Mouse (Mus musculus): ENCODE measurements around the gene Ttll11. TPM values are rescaled to one million over a fixed set of nuclear protein-coding genes. Genes with fewer than 3 reads are reported as not detected.

The Ttll11 gene
- polyA plus RNA-seq, 1 experiment: 0.91 TPM

DNA sequence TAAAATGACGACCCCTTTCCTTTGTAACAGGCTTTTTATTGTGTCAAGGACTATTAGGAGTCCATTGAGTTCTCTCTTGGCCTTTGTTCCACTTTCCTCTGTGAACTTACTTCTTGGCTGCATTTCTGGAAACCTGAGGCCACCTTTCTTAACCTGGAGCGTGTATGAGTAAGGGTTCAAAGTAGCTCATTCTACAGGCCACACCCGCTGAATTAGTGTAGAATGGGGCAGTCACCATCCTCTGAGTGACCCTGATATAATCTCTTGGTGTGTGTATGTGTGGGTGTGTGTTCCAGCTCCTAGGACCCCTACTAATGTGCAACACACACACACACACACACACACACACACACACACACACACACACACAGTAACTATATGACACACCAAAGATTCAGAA lies 89.1 kb downstream of the Ttll11 start:
- 37% methylated on average over 3 of the region's 3 CpGs for WGBS
- Histone ChIP-seq H3K36me3 (ENCODE audit: control insufficient read depth, insufficient read depth, low read length) (no peaks in the 10 kb centered on the region), H3K4me1 (ENCODE audit: control insufficient read depth, insufficient read depth, insufficient read length, low read length) (peaks cover 10% of the 10 kb centered on the region), H3K4me3 (ENCODE audit: low read depth, low read length) (no peak overlapping the region), H3K27me3 (ENCODE audit: control insufficient read depth, insufficient read depth, low read length) (no peaks in the 10 kb centered on the region), H3K27ac (ENCODE audit: insufficient read depth, low read depth, low read length) (peak overlapping the region; percentile 37; the same call in 1 of the 2 replicates)
- TF ChIP-seq POLR2A (IDR thresholded peaks at IDR 0.05; ENCODE audit: low read depth, low read length): no peak
- no peak for TF ChIP-seq CTCF (IDR thresholded peaks at IDR 0.05; ENCODE audit: extremely low read depth, insufficient read length, insufficient replicate concordance, low read depth, low read length)

DNA sequence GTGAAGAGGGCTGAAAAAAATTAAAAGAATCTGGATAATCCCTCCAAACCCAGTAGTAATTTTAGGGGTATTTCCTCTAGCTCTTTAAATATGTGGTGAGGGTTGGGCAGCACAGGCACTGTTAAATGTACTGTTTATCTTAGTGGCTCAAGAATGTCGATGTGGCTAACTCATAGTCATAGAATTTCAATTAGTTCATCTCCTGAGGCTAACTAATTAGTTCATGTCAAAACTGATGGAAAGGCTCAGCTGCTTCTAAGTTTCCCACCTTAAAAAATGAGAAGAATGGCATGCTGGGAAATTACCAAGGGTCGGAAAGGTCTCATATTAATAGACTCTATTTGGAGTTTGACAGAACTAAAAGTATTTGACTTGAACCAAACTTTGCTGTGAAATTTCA lies 89.9 kb downstream of the Ttll11 start:
- no peak for TF ChIP-seq CTCF (IDR thresholded peaks at IDR 0.05; ENCODE audit: extremely low read depth, insufficient read length, insufficient replicate concordance, low read depth, low read length)
- TF ChIP-seq POLR2A (IDR thresholded peaks at IDR 0.05; ENCODE audit: low read depth, low read length): no peak
- Histone ChIP-seq H3K27me3 (ENCODE audit: control insufficient read depth, insufficient read depth, low read length) (no peaks in the 10 kb centered on the region), H3K4me3 (ENCODE audit: low read depth, low read length) (no peak overlapping the region), H3K4me1 (ENCODE audit: control insufficient read depth, insufficient read depth, insufficient read length, low read length) (peaks cover 10% of the 10 kb centered on the region), H3K36me3 (ENCODE audit: control insufficient read depth, insufficient read depth, low read length) (no peaks in the 10 kb centered on the region), H3K27ac (ENCODE audit: insufficient read depth, low read depth, low read length) (no peak overlapping the region)
- WGBS: 73% methylated on average over 2 of the region's 2 CpGs

DNA sequence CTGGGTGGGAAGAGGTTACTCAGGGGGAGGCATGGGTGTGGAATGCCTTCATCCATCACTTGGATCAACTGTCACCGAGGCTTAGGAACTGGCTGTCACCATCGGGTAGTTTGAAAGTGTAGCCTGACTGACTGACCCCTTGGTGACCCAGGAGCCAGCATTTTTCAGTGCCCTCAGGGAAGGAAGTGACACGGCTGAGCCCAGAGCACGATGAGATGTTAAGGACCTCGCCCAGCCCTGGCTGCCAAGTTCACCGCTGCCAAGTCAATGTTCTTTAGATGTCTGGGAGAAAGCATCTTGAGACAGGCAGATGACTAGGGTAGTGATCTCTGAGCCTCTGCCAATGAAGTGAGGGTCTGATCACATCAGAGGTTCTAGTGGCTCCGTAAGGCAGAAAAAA lies 95.4 kb downstream of the Ttll11 start:
- TF ChIP-seq POLR2A (IDR thresholded peaks at IDR 0.05; ENCODE audit: low read depth, low read length): no peak
- no peak for TF ChIP-seq CTCF (IDR thresholded peaks at IDR 0.05; ENCODE audit: extremely low read depth, insufficient read length, insufficient replicate concordance, low read depth, low read length)
- Histone ChIP-seq H3K27me3 (ENCODE audit: control insufficient read depth, insufficient read depth, low read length) (no peaks in the 10 kb centered on the region), H3K4me3 (ENCODE audit: low read depth, low read length) (no peak overlapping the region), H3K4me1 (ENCODE audit: control insufficient read depth, insufficient read depth, insufficient read length, low read length) (no peaks in the 10 kb centered on the region), H3K27ac (ENCODE audit: insufficient read depth, low read depth, low read length) (no peak overlapping the region), H3K36me3 (ENCODE audit: control insufficient read depth, insufficient read depth, low read length) (no peaks in the 10 kb centered on the region)
- 31% methylated on average over 7 of the region's 7 CpGs for WGBS

DNA sequence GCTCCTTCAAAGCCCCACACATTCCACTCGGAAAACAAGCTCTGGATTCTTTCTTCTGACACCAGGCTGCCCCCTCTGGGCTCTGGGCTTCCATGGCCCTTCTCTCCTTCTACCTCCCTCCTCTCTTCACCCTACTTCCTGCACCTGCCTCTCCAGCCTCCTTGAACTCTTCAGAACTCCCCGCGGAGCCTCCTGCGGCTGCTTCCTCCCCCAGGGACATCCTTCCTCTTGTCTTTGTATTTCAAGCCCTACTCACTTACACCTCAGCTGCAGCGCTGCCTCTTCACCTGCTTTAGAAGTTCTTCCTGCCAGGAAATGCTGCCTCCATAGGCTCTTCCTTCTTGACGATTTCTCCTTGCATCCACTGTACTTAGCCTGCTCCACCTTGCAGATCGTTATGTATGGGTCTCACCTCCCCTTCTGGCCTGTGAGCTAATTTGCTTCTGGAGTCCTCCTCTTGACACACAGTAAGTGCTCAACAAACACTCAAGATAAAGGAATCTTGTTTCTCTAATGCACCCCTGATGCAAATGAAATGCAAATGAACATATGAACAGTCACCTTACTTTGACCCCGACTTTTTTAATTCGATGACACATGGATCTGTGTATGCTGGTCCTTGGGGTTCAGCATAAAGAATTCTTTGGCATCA lies 97.3 kb downstream of the Ttll11 start:
- Histone ChIP-seq H3K27ac (ENCODE audit: insufficient read depth, low read depth, low read length) (no peak overlapping the region), H3K36me3 (ENCODE audit: control insufficient read depth, insufficient read depth, low read length) (no peaks in the 10 kb centered on the region), H3K4me1 (ENCODE audit: control insufficient read depth, insufficient read depth, insufficient read length, low read length) (no peaks in the 10 kb centered on the region), H3K4me3 (ENCODE audit: low read depth, low read length) (no peak overlapping the region), H3K27me3 (ENCODE audit: control insufficient read depth, insufficient read depth, low read length) (no peaks in the 10 kb centered on the region)
- TF ChIP-seq CTCF (IDR thresholded peaks at IDR 0.05; ENCODE audit: extremely low read depth, insufficient read length, insufficient replicate concordance, low read depth, low read length) (no peak), POLR2A (IDR thresholded peaks at IDR 0.05; ENCODE audit: low read depth, low read length) (no peak)
- WGBS: 46% methylated on average over 9 of the region's 9 CpGs

DNA sequence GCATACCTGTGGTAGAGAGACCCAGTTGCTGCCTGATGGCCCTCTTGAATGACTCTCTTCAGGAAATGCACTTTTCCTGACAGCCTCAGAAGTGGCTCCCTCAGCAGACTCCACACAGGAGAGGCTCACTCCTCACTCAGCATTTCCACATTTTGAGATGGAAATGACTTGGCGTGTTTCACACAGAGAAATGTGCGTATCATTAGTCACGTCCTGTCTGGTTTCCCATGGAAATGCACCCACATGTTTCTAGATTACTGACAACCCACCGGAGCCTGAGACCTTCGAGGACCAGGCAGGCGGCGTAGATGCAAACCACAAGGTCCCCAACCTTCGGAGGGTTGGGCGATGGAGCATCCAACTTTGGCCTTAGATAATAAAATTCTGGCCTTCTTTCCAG lies 97.8 kb downstream of the Ttll11 start:
- H3K27ac ChIP-seq (ENCODE audit: insufficient read depth, low read depth, low read length): no peak overlapping the region
- no peaks in the 10 kb centered on the region for H3K36me3 ChIP-seq (ENCODE audit: control insufficient read depth, insufficient read depth, low read length)

DNA sequence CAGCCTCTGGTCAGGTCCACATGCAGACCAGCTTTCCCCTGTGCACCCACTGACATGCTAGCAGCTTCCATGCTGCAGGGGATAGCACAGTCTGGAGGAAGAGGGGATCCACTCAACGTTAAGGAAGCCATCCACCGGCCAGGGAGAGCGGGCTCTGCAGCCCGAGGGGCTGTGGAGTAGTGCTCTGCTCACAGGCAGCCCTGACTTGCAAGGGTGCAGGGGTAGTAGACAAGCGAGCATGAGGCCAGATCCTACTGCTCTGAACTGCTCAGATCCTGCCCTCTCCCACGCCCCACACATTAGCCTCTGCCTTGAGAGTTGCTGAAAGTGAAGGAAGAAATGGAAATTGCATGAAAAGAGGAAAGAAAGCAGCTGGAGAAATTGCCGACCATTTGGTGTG lies 99.4 kb downstream of the Ttll11 start:
- WGBS: 70% methylated on average over 7 of the region's 7 CpGs
- TF ChIP-seq CTCF (IDR thresholded peaks at IDR 0.05; ENCODE audit: extremely low read depth, insufficient read length, insufficient replicate concordance, low read depth, low read length) (no peak), POLR2A (IDR thresholded peaks at IDR 0.05; ENCODE audit: low read depth, low read length) (no peak)
- H3K27ac ChIP-seq (ENCODE audit: insufficient read depth, low read depth, low read length): peak overlapping the region; percentile 2; the same call in 1 of the 2 replicates
- H3K4me3 ChIP-seq (ENCODE audit: low read depth, low read length): no peak overlapping the region
- no peaks in the 10 kb centered on the region for H3K36me3 ChIP-seq (ENCODE audit: control insufficient read depth, insufficient read depth, low read length)
- no peaks in the 10 kb centered on the region for H3K4me1 ChIP-seq (ENCODE audit: control insufficient read depth, insufficient read depth, insufficient read length, low read length)
- H3K27me3 ChIP-seq (ENCODE audit: control insufficient read depth, insufficient read depth, low read length): no peaks in the 10 kb centered on the region

More for the DNA sequence above, 97.8 kb downstream of the Ttll11 start:
- Histone ChIP-seq H3K27me3 (ENCODE audit: control insufficient read depth, insufficient read depth, low read length) (no peaks in the 10 kb centered on the region), H3K4me3 (ENCODE audit: low read depth, low read length) (no peak overlapping the region), H3K4me1 (ENCODE audit: control insufficient read depth, insufficient read depth, insufficient read length, low read length) (no peaks in the 10 kb centered on the region)
- WGBS: 81% methylated on average over 9 of the region's 9 CpGs
- TF ChIP-seq POLR2A (IDR thresholded peaks at IDR 0.05; ENCODE audit: low read depth, low read length) (no peak), CTCF (IDR thresholded peaks at IDR 0.05; ENCODE audit: extremely low read depth, insufficient read length, insufficient replicate concordance, low read depth, low read length) (no peak)

DNA sequence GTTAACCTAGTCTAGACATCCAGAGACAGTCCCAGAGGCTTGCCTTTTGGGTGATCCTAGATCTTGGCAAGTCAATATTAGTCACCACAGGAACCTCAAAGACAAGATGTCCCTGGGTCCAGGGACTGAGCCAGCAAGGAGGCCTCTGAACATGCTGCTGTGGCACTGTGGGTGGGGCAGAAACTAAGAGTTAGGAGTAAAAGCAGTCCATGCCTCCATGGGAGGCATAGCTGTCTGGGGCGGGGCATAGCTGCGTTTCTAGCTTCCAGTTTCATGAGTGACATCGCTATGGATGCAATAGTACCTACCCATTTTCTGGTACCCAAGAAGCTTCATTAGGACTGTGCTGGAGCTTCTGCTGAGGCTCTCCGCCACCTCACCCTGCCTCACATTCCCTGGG lies 99.8 kb downstream of the Ttll11 start:
- no peak overlapping the region for H3K27ac ChIP-seq (ENCODE audit: insufficient read depth, low read depth, low read length)
- H3K4me1 ChIP-seq (ENCODE audit: control insufficient read depth, insufficient read depth, insufficient read length, low read length): no peaks in the 10 kb centered on the region
- no peak overlapping the region for H3K4me3 ChIP-seq (ENCODE audit: low read depth, low read length)
- H3K27me3 ChIP-seq (ENCODE audit: control insufficient read depth, insufficient read depth, low read length): no peaks in the 10 kb centered on the region
- 60% methylated on average over 4 of the region's 4 CpGs for WGBS
- TF ChIP-seq CTCF (IDR thresholded peaks at IDR 0.05; ENCODE audit: extremely low read depth, insufficient read length, insufficient replicate concordance, low read depth, low read length): no peak
- H3K36me3 ChIP-seq (ENCODE audit: control insufficient read depth, insufficient read depth, low read length): no peaks in the 10 kb centered on the region
